Mouse (Mus musculus) adrenal gland, adult 8-10 months (tissue): ENCODE measurements around the gene Ppp1r32. TPM values are rescaled to one million over a fixed set of nuclear protein-coding genes. Genes with fewer than 3 reads are reported as not detected.

Experiments used
- DNase-seq: peaks from one replicate; pipeline ENCODE4 v3.0.0; 2022
- total RNA-seq, 4 experiments: library from RNA; stranded (reverse); gene quantifications; 2 replicates each; pipeline ENCODE4 v1.2.4; 2022

Gene Ppp1r32
- total RNA-seq, 4 experiments from 2014 or later: 0.52 to 2.2 (median 1.0) TPM

DNA sequence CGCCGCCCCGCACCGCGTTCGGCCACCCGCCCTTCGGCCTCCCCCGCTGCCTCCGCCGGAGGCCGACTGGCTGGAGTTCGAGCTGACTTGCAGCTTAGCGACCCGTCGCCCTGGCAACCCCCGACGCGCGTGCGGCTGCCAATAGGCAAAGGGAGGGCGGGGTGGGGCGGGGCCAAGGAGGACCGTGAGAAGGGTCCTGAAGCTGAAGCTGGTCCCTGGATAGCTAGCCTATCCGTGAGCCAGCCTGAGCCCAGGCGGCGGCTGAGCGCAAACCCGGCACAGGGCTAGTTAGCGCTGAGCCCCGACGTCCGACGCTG is 25.3 kb downstream of the Ppp1r32 start:
- no peak for DNase-seq

DNA sequence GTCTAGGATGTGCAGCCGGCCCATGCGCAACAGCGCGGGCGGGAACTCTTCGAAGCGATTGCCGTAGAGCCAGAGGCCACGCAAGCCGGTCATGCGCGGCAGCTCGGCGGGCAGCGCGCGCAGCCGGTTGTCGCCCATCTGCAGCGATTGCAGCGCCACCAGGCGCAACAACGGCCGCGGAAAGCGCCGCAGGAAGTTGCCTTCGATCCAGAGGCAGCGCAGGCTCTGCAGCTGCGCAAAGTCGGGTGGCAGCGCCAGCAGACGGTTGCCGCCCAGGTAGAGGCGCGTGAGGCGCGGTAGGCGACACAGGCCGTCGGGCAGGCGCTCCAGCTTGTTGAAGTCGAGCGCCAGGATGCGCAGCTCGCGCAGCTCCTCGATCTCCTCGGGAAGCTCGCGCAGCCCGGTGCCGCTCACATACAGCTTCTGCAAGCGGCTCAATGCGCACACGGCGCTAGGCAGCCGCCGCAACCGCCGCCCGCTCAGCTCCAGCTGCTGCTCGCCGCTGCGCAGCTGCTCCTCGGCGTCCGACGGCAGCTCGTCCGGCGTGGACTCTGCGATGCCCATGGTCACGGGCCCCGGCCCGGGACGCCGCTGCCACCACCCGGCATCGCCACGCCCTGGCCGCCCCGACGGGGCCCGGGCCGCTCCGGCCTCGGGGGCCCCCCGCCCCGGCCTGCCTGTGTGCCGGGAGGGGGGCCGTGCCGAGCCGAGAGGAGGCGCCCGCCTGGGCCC is 25.8 kb downstream of the Ppp1r32 start, which contains the start of gene Lrrc10b:
Lrrc10b (minus strand) TSS at position 722 of the 732 bp plus-strand sequence.
- DNase-seq: no peak

DNA sequence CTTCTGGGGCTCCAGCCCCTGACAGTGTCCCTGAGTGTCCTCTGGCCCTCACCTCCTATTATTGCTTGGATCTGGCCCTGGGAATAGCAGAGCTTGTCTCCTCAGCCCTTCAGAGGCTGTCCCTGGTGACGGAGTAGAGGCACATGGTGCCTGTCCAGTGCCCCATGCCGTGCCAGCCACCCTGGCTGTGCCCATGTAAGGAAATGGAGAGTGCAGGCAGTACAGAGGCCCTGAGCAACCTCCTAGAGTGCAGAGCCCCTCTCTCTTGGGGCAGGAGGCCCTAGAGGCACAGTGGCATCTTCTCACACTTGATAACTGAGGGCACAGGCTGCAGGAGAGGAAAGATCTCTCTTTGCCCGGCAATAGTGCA is 27.3 kb downstream of the Ppp1r32 start:
- DNase-seq: no peak

DNA sequence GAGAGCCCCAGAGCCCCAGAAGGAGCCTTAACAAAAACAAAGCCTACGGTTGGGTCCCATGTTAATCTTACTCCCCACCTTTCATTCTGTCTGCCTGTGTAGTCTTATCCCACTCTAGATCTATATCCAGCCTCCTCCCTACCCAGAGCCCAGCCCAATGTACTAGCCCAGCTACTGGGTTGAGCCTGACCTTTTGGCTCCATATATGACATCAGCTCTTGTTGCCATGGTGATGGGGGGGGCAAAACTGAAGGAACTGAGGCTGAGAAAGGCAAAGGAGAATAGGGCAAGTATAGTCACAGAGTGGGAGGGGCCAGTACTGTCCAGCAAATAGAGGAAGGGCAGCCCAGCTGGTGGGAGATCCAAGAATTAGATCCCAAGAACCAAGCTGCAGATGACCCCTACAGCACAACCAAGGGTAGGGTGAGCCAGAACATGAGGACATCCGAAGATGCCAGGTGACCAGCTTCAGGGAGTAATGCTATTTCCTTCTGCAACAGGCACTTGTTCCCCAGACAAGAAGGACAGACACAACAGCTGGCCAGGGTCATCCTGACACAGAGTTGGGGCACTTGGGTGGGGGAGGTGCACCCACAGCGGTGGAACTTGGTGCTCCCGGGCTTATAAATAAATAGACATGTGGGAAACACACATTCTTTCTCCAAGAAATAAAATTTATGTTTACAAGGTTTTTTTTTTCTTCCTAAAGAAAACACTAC is 27.9 kb downstream of the Ppp1r32 start:
- no peak for DNase-seq

DNA sequence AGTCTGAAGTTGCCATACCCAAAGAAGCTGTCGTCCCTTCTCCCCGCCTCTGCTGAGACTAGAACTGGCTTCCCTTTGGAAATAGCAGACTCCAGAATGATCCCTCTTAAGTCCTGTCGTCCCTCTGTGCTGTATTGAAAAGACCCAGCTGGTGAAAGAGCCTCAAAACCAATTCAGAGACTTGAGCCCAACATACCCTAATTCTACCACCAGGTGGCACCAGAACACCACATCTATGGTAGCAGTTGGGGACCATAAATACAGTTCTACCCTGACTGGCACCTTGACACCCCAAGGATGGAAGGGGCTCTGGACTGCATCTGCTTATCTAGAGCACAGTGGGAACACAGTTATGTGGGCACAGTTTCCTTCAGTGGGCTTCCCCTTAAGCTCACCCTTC is 33.0 kb downstream of the Ppp1r32 start:
- DNase-seq: no peak

DNA sequence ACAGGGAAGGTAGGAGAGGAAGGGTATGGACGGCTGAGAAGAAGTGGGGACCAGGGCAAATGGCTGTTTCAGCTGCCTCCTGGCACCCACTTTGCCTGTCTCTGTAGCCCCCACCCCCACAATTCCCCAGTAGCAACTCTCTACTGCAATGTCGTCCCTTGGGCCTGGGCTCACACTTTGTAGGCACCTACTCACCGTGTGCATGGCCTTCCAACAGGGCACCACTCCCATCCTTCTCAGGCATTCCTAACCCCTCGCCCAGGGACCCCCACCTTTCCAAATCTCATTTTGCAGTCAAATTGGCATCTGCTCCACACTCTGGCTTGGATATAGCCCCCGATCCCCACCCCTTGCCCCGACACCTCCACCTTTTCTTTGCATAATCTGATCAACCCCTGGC is 33.5 kb downstream of the Ppp1r32 start:
- DNase-seq: no peak

DNA sequence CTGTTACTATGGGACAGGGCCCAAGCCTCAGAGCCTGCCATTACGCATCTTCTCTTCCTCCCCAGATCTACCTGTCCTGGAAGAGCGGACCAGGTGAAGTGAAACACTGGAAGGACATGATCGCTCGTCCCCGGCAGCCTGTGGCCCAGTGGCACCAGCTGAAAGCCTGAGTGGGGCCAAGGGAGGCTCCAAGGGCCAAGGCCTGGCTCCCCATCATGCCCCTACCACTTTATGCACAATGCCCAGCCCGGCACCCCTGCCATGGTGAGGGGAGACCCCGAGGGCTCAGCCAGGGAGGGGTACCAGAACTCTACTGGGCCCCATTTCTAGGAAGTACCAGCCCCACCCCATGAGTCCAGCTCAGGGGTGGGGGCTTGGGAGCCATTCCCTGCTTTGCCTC is 34.5 kb downstream of the Ppp1r32 start:
- no peak for DNase-seq

DNA sequence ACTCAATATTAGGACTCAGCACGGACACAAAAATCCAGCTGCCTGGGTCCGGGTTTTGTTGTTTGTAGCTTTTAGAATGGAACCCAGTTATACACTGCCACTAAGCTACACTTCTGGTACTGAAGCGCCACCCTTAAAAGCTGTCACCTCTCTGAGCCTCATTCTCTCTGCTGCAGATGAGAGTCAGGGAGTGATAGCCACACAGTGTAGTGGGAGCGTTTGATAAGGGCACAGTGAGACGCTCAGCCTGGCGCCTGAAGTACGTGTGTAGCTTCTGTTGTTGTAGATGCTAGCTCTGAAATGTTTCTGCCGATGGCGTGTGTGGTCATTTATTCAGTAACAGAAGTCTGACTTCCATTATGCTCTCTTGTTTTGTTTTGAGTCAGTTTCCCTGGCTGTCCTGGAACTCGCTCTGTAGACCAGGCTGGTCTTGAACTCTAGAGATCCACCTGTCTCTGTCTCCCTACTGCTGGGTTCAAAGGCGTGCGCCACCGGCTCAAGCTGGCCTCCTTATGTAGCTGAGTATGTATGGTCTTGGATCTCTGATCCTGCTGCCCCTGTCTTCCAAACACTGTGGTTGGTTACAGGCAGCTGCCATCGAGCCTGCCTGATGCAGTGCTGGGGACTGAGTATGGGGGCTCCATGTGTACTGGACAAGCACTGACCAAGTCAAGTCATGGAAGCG is 37.9 kb downstream of the Ppp1r32 start:
- DNase-seq: no peak

DNA sequence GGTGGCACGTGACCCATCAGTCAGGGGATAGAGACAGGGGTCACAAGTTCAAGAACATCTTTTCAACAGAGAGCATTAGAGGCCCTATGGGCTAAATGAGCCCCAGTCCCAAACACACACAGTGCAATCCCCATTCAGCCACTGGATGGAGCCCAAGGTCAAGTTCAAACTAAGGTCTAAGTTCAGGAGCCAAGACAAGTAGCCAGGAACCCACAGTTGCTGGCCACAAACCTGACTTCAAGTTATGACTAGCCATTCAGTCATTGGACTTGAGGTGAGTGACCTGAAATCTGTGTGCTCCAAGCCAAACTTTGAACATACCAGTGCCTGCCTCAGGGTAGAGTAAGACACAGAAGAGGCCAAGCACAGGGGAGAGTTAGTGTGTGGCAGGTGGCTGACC is 45.2 kb downstream of the Ppp1r32 start:
- no peak for DNase-seq

DNA sequence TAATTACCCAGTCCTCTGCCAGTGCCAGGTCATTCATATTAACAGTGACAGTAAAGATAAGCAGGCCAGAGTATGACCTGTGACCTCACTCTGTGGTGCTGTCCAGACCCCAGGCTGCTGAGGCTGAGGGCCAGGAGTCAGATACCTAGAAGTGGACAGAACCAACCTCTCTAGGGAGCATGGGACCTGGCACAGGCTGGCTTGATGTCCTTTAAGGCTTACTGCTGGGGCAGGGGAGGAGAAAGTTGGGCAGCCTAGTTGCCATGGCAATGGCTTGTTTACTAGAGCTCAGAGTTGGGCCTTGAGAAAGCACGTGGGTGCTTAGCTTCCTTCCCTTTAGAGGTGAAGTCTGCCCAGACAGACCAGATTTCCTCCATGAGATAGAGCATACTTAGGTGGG is 46.0 kb downstream of the Ppp1r32 start:
- peak; percentile 34 for DNase-seq

DNA sequence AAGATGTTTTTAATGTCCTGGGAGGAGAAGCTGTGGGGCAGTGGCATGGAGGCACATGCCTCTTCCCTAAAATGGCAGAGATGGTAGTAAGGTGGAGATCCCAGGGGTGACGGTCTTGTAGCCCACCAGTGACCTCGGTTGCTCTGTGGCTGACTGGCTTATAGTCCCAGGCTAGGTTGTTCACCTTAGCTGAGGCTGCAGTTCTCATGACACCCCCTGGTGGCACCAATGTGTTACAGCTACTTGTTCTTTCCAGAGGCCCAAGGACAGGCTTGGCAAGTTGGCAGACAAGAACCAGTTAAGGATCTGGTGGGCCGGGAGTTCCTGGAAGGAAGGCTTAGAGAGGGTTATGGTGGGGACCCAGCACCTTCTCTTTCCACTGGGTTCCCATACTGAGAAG is 46.8 kb downstream of the Ppp1r32 start:
- DNase-seq: peak; percentile 49

DNA sequence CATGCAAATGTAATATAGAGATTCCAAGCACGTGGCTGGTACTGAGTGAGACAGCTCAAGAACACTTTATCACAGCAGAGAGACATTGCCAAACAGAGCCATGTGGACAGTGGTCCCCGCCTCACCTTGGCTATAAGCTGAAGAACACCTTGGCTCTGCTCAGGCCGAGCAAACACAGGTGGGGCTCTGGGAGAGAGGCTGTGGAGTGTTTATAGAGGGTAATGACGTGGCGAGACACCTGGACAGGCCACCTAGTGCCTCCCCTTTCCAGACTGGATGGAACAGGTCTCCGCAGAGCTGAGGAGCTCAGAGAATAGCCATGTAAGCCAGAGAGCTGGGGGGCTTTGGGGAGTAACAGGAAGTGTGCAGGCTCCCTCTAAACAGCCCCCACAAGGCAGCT is 47.8 kb downstream of the Ppp1r32 start:
- no peak for DNase-seq

DNA sequence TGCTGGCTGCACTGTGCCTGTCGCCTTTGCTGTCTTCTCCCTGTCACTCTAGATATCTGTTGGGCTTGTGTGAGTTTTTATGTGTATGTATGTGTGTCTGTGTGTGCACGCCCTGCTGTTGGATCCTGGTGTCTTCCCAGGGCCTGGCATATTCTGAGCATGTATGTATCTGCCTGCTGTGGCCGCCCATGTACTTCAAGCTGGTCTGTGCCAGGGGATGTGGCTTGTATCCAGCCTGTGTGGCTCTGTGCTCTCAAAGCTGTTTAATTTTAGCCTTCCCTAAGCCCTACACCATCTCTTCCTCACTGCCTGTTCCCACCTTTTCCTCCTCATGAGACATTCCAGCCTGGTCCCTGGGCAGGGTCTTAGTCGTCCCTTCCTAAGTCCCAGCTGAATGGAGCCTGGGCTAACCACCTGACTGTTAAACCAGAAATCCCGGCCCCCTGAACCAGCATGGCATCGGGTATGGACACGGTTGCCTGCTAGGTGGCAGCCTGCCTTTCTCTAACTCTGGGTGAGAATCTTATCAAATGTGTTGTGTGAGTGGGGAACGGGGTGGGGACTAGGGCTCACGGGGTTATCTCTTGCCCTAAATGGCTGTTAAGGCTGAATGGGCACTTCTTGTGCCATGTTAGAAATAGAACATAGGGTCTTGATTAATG is 48.7 kb downstream of the Ppp1r32 start:
- DNase-seq: no peak

DNA sequence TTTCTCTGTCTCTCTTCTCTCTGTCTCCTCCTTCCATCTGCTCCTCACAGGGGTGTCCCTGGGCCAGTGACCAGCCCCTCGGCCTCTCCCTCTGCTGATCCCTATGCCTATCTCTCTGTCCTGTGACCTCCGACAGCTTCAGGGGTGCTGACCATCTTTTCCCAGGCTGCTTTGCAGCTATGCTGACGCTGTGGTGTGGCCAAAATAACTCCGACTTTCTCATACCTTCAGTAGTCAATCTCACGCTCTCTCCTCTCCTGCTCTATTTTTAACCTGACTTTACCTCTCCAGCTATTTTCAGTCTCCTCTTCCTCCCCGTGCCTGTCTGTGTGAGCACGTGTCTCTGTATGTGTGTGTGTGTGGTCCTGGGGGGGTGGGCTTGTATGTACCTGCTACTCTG is 49.5 kb downstream of the Ppp1r32 start:
- DNase-seq: no peak

DNA sequence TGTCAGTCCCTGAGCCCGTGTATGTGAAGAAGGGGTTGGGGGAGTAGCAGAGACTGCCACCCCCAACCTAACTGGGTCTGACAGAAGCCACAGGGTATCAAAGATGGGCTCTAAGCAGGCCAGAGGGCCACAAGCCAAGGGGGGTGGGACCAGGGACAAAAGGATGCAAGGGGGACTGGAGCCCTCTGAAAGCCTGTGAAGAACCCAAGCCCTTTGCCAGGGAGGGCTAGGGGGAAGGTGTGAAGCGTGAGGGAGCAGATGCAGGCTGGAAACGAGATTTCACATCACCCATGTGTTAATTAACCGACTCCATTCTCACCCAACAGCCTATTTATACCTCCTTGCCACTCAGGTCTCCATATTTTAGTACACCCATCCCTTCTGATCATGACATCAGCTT is 50.9 kb downstream of the Ppp1r32 start:
- DNase-seq: no peak

DNA sequence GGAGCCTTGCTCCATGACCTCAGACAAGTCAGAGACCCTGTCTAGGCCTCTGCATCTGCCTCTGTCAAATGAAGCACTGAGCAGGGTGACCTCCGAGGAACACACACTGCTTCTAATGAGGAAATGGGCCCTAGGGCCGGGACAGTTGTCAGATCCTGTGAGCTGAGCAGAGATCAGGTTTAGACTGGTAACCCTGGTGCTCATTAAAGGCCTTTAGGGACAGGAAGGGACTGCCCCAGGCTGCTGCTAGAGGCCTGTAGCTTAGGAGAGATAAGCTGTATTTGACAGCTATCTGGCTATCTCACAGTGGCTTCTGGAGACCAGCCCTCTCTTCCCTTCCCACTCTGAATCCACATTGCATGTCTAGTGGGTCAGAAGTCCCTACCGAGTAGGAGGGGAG is 51.3 kb downstream of the Ppp1r32 start:
- DNase-seq: no peak

DNA sequence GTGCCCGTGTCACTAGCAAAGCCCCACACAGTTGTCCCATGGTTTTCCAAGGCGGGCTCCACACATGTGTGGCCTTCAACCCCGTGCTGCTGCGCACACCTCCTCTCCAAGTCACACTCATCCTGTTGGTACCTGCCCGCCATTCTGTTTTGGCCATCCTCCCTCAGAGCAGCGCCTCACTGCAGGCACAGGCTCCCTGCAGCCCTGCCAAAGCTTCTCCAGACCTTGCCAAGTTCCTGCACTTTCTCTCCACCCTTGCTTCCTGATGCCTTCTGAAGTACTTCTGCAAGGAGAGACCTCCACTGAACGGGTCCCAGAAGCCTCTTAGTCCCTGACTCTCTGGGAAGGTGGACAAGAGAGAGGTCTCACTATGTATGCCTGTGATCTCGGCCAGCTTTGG is 53.4 kb downstream of the Ppp1r32 start:
- no peak for DNase-seq

DNA sequence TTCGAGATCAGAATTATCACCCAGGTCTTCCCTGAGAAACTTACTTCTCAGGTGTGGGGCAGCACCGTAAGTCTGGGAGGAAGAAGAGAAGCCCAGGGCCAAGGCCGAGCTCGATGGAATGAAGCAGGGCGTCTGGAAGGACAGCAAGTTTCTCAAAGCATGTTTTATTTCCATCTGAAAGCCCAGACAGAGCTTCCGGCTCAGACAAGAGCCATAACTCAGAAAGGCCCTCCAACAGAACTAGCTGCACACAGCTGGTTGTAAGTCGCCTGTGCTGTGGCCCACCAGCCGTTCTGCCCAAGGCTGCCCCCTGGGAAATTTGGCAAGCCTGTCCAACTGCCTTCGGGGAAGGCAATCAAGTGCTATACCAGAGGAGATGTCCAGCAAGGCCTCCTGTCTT is 55.3 kb downstream of the Ppp1r32 start:
- no peak for DNase-seq

DNA sequence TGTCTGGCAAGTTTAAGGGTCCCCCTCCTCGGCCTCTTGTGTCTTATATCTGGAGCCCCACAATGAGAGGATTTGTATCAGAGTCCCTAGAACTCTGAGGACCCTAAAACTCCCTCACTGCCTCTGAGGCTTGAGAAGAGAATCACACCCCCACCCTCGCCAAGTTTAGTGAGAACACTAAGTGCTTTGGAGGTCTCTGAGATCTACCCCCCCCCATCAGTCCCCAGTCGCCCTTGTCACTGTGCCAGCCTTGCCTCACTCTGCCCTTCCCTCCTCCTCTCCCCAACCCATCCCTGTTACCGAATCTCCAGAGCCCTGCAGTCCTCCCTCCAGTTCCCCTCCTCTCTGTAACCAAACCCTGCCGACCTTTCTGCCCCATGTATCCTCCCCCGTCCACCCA is 55.9 kb downstream of the Ppp1r32 start:
- no peak for DNase-seq

DNA sequence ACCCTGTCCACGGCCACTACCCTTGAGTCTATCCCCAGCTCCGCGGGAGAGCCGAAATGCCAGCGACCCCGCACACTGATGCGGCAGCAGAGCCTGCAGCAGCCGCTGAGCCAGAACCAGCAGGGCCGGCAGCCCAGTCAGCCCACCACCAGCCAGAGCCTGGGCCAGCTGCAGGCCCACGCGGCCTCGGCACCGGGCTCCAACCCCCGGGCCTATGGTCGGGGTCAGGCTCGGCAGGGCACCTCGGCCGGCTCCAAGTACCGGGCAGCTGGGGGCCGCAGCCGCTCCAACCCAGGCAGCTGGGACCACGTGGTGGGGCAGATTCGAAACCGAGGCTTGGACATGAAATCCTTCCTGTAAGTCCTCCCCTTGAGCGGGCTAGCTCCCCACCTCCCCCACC is 56.4 kb downstream of the Ppp1r32 start:
- DNase-seq: no peak

DNA sequence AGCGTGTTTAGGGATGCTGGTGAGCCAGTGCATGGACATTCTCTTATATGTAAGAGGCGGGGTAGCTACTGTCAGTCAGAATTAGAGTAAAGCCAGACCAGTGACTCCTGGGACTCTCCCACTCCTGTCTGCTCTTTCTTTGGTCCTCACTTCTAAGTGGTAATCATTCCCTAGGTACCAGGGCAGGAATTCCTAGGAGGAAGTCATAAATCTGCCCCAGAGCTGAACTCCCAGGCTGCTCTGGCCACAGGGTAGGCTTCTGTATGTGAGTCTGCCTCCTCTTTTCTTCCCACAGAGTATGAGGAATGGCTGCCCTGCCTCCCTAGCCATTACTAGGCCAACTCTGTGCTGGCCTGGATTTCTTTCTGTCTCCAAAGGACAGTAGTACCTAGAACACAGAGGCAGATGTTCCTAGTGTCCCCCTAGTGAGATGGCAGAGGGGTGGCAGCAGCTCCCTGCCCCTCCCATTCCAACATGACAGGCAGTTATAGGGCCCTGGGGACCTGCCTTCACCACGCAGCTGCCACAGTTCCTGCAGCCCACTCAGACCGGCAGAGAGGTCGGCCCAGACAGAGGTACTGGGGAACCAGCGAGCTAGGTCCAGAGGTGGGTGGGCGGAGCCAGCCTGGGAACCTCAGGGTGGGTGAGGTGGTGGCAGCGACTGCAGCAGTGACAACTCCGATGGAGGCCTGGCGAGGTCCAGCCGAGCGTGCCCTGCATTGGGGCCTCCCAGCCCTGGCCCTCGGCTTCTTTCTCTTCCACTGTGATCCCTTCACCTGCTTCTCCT is 57.1 kb downstream of the Ppp1r32 start:
- DNase-seq: no peak

DNA sequence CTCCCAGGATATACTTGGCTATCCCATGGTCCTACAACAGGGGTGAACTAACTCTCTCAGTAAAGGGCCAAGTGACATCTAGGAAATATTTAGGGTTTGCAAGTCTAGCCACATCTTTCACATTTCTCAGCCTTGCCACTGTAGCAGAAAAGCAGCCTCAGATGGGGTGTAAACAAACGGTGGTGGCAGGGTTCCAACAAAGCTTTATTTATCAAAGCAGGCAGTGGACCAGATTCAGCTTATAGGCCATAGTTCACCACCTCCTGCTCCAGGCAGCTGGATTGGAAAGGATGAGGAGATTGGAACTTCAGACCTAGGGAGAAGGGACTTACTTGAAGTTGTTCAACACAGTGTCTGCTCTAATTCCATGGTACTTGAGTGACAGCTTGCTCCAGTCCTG is 58.0 kb downstream of the Ppp1r32 start:
- DNase-seq: no peak
